Mouse (Mus musculus) midbrain, embryonic 12.5 days (tissue): ENCODE data around the gene Gm6169. TPM values are rescaled to one million over a fixed set of nuclear protein-coding genes. Genes with fewer than 3 reads are reported as not detected.

ENCODE experiments used
- polyA plus RNA-seq: library from polyadenylated mRNA; unstranded; fragments of >200 nt; fragmentation: Nextera tagmentation; extraction: Ambion mirVana; gene quantifications from 2 replicates; pipeline ENCODE4 v1.2.1, GENCODE M21; 2016

The Gm6169 gene
- polyA plus RNA-seq, 1 experiment from 2014 or later, result 0.85 TPM

Other genes with a start within 250 kb of the Gm6169 start
- gene Gcnt4, start 174.5 kb downstream of the Gm6169 start, polyA plus RNA-seq, result 0.22 and 0.23 TPM in 2 replicates
- gene 1700029F12Rik, start 64.9 kb downstream of the Gm6169 start, polyA plus RNA-seq, result not detected in 2 replicates
- 12.9 and 13.4 TPM in 2 replicates for gene Fam169a, start 32.0 kb downstream of the Gm6169 start, polyA plus RNA-seq
- gene Gfm2, start 38.7 kb upstream of the Gm6169 start, polyA plus RNA-seq, result 35.7 and 39.2 TPM in 2 replicates
- gene Nsa2, start 38.7 kb upstream of the Gm6169 start, polyA plus RNA-seq, result 48.9 and 60.9 TPM in 2 replicates
- gene Hexb, start 99.1 kb upstream of the Gm6169 start, polyA plus RNA-seq, result 23.8 and 24.2 TPM in 2 replicates
- 21.9 and 22.0 TPM in 2 replicates for gene Enc1, start 141.9 kb upstream of the Gm6169 start, polyA plus RNA-seq